Mouse (Mus musculus) ES-Bruce4 (cell line): Measurements from ENCODE around the gene Ints11.

Experiments used
- CTCF ChIP-seq: IDR thresholded peaks from one replicate; pipeline ENCODE4 v1.8.1; 2011; ENCODE audit warnings: low read depth, low read length
- EP300 ChIP-seq: IDR thresholded peaks from 2 replicates; pipeline ENCODE4 v1.6.1; 2011; ENCODE audit warnings: low read depth, low read length; ENCODE audit not compliant: insufficient read depth
- POLR2A ChIP-seq: IDR thresholded peaks from one replicate; pipeline ENCODE4 v1.8.1; 2011; ENCODE audit warnings: low read length; ENCODE audit not compliant: insufficient read depth

DNA sequence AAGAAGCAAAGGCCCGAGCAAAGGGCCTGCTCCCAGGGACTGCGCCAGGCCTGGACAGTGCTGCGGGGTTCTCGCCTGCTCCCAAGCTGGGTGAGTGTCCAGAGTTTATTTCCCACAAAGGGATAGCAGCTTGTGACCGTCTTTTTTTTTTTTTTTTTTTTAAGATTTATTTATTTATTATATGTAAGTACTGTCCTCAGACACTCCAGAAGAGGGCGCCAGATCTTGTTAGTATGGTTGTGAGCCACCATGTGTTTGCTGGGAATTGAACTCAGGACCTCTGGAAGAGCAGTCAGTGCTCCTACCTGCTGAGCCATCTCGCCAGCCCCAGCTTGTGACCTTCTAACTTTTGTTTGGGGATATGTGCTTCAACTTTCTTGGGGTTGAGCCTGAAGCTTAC lies 48.3 kb upstream of the Ints11 start:
- TF ChIP-seq CTCF: peak; percentile 1
- no peak for TF ChIP-seq POLR2A
- TF ChIP-seq EP300: no peak
